Mouse (Mus musculus) heart, adult 8-10 months (tissue): ENCODE results near the gene D630039A03Rik. TPM values are rescaled to one million over a fixed set of nuclear protein-coding genes. Genes with fewer than 3 reads are reported as not detected.
"Not testable (repeated sequence)": the region's sequence is repeated elsewhere in the genome, so short reads cannot be mapped to it uniquely, and the experiment has no call there.

ENCODE experiments used
- DNase-seq: peaks from one replicate; pipeline ENCODE4 v3.0.0; 2022; ENCODE audit warnings: low spot score
- total RNA-seq, 4 experiments: library from RNA; stranded (reverse); gene quantifications; 2 replicates each; pipeline ENCODE4 v1.2.4; 2022

The D630039A03Rik gene
- total RNA-seq, 4 experiments from 2014 or later: 0.09 to 0.25 (median 0.18) TPM

DNA sequence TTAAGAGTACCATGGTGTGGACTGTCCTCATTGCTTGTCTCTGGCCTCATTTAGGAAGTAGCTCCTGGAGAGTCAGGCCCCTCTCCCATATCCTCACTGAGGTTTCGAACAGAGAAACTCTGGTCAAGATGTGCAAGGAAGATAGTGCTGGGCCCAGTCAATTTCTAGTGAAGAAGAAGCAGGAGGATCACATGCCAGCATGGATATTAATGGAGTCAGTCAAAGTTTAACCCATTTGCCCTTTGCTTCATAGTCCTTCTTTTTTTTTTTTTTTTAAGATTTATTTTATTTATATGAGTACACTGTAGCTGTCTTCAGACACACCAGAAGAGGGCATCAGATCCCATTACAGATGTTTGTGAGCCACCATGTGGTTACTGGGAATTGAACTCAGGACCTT lies 27.1 kb downstream of the D630039A03Rik start:
- not testable (repeated sequence) for DNase-seq

DNA sequence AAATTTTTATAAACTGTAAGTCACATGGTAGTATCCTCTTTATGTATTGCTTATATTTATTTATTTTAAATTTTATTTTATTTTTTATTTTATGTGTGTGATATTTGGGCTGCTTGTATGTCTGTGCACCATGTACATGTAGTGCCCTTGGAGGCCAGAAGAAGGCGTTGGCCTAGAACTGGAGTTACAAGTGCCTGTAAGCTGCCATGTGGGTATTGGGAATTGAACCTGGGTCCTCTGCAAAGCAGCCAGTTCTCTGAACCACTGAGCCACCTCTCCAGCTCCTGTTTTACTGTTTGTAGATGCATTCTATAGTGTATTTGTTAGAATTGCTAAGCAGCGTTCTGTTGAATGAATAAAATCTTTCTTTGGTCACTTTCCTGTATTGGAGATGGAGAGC lies 27.9 kb downstream of the D630039A03Rik start:
- DNase-seq: no peak

DNA sequence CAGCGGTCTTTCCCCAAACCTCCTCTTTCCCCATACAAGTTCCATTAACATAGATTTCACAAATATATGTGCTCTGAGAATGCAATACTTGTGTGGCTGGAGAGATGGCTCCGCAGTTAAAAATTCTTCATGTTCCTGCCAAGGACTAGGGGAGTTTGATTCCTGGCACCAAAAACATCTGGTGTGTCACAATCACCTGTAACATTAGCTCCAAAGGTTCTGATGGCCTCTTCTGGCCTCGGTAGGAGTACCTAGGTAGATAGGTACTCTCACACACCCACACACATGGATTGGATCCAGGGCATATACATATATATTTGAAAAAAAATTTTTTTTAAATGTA lies 29.2 kb downstream of the D630039A03Rik start:
- DNase-seq: no peak

DNA sequence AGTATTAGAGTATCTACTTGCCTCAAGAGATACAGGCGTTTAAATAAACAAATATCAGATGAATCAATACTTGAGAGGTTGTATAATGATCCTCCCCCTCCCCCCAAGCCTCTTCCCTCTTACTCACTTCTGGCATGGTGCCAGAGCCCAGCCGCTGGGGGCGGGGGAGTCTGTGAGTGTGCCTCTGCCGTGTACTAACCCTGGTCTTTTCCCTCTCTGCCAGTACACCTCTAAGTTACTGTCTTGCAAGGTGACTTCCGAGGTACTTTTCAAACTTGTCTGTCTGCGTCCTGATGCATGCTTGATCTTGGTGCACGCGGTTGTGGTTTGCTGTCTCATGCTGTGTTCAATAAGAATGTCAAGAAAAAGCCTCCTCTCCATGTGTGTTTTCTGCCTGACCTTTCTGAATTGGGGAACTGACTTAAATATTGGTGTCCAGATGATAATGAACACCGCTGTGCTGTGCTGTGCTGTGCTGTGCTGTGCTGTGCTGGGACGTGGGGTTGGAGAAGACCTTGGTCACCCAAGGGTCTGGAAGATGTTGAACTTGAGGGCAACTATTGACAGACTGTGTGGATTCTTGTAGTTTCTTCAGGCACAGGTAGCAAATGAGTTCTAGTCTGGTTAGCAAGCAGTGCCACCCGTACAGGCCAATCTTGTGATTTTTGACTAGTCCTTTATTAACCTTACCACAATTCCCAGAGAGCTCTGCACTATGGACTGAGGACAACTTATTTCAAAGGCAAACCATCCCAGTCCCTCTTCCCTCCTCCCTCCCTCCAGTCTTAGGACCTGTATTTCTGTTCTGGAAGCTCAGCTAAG lies 29.8 kb downstream of the D630039A03Rik start:
- DNase-seq: no peak

DNA sequence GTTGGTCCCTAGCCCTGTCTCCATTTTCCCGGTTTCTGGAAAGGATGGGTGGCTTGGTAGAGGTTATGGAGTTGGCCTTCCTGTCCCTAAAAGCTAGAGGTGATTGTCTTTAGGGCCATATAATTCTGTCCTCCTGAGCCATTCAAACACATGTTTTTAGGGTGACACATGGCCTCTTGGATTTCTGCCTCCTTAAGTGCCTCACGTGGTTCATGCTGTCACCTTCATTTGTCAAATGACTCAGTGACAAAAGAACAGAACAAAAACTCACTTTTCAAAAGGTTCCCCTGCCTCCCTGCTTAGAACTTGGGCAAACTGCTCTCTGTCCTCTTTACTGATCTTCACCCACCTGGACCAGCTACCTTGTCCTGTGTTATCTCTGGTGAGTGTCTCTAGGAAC lies 30.9 kb downstream of the D630039A03Rik start:
- no peak for DNase-seq

DNA sequence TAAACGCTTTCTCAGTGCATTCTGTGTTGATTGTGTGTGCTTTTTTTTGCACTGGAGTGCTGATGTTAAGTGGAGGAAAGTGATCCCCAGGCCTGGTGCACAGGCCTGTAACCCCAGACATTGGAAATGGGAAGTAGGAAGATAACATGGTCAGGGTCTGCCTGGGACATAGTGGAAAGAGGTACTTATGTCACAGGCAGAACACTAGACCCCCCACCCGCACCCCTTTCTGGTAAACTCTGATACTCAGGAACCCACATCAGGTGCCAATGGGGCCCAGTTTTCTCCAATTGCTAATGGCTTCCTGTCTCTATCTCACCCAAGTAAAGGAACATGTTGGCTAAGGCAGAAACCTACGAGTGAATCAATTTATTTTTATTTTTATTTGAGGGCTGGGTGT lies 31.6 kb downstream of the D630039A03Rik start:
- DNase-seq: no peak

DNA sequence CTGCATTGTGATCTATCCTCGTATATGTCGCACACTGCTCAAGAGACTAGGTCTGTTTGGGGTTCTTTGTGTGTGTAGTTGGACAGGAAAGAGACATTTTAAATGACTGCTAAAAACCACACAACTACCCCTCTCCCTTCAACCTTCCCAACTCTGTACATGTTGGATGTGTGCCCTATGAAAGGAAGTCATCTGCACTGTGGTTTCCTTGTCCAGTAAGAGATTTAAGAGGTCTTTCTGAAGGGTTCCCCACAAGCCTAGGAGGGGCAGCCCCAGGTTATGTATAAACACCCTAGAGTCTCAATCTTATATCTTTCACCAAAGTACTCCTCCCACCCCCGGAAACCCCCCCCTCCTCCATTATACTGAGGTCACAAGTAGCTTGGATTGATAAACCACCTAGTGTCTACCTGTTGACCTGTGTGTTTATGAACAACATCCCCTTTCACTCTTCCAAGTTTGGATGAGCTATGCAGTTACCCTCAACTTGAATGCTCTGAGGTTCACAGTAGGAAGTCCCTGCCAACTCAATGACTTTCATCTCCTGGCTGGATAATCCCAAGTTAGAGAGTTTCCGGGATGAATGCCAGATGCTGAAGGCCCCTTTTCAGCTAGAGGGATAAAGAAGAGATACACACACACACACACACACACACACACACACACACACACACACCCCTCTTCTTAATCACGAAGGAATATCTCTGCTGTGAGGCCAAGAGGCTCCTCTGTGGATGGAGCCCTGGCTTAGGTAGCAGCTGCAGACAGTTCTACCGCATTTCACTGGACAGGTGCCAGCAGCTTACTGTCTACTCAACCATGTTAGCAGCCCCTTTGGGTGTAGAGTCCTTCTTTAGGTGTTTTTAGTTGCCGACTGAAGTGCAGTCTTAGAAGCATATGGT lies 32.3 kb downstream of the D630039A03Rik start:
- peak; percentile 56 for DNase-seq

DNA sequence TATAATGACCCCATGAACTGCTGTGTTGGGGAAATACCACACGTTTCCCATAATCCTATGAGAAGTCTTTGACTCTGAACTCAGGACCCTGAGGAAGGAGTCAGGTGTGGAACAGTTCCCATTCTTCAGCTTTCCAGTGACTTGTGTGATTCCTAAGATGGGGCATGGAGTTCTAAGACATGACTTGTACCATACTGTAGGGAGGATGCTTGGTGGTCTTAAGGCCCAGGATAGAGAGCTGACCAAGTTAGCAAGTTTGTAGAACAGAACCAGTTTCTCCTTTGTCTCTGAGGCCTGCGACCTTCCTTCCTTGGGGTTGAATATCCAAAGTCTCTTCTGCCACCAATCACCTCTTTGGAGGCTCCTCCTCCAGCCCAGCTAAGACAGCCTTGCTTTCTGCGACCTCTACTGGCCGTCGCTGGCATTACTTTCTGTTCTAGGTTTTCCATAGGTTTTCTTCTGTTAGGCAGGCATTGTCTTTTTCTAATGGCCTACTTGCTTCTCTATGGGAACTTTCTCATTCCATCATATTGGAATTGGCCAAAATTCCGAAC lies 36.2 kb downstream of the D630039A03Rik start:
- DNase-seq: peak; percentile 83

GRCm38 (mm10) chr4:57879137-57879536 lies 37.0 kb downstream of the D630039A03Rik start:
- no peak for DNase-seq

DNA sequence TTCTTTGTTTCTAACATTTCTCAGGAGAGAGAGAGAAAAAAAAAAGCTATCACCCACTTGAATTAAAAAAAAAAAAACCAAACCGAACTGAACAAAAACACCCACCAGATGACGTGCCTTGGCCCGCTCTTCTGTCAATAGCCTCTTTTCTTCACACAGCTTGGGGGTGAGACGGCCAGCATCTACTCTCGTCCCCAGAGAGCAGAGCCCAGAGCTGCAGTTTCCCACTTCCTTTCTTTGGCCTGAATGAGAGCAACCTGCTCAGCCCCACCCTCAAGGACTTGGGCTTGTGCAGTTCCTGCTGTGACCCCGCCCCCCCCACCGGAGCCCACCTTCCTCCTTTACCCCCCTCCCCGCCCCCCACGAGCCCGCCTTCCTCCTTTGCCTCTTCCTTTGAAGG lies 48.6 kb downstream of the D630039A03Rik start:
- no peak for DNase-seq

DNA sequence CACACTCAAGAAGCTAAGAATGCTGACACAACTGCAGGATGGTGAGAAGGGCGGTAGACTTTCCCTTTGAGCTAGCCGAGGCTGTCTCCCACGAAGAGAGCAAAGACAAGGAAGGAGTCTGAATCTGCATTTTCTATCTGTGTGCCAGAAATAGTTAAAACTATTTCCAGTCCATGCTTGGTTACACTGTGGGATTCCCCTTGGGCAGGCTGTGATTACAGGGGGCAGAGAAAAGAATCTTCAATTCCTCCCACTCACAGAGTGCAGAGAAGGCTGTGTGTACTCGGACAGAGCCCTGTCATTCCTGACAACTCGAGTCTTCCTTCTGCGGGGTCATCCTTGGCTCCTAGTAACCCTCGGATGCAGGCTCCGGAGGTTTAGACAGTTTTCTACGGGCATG lies 49.1 kb downstream of the D630039A03Rik start:
- no peak for DNase-seq

GRCm38 (mm10) chr4:57866088-57866487 lies 50.0 kb downstream of the D630039A03Rik start:
- DNase-seq: peak; percentile 84

- no peak for DNase-seq
These were observed 53.7 kb downstream of the D630039A03Rik start for GRCm38 (mm10) chr4:57862269-57862986.

DNA sequence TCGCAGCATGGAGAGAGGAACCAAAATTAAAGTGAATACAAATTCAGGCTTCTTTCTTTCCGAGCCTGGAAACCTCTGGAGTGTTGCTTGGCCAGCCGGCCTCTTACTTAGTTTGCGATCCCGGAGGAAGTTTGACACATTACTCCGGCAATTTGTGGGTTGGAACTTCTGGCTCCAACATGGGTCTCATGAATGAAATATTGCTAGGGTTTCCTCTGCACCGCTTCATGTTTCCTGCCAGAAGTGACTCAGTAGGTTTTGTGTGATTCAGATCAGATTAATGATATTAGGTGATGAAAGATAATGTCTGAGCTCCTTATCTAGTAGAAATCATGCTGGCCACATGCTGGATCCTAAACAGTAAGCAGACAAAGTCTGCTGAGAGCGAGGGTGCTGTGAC lies 54.2 kb downstream of the D630039A03Rik start:
- no peak for DNase-seq

- no peak for DNase-seq
These were observed 54.9 kb downstream of the D630039A03Rik start for GRCm38 (mm10) chr4:57861166-57861565.

GRCm38 (mm10) chr4:57860204-57860611 lies 55.9 kb downstream of the D630039A03Rik start:
- peak; percentile 88 for DNase-seq

Other genes starting within 250 kb of the D630039A03Rik start
- gene Akap2, start 198.6 kb downstream of the D630039A03Rik start, total RNA-seq: 100 to 1,000 TPM in 1 of 4 experiments, 10 to 100 TPM in 3; 75.6 to 100 (median 97.5) TPM
- 100 to 1,000 TPM; 104 to 107 (median 106) TPM for gene Txn1, start 40.1 kb upstream of the D630039A03Rik start, total RNA-seq
- gene Txndc8, start 92.8 kb upstream of the D630039A03Rik start, total RNA-seq: not detected